Mouse (Mus musculus) left cerebral cortex, adult 18-20 months (tissue): ENCODE measurements around the gene Tex9. TPM values are rescaled to one million over a fixed set of nuclear protein-coding genes. Genes with fewer than 3 reads are reported as not detected.

Experiments used
- microRNA-seq, 2 experiments: library from miRNA; unstranded; fragments of <30 nt; microRNA quantifications; one replicate each; pipeline ENCODE4 v1.2.0; 2021
- total RNA-seq, 2 experiments: library from RNA; stranded (reverse); gene quantifications; 2 replicates each; pipeline ENCODE4 v1.2.3; 2021

Gene Tex9
- total RNA-seq, 2 experiments from 2014 or later = 10.2 to 14.3 TPM

Small RNAs within 50 kb of the gene (microRNA-seq; reads per million reads assigned to microRNA genes)
- 0 reads per million in 2 experiments for gene Gm28010

Other genes starting within 250 kb of the Tex9 start
- 10 to 100 TPM; 50.0 to 52.3 TPM for gene Zfp280d, start 217.4 kb downstream of the Tex9 start, total RNA-seq
- 1 to 10 TPM in 1 of 2 experiments, under 1 TPM in 1; 0.93 to 1.2 TPM for gene Mns1, start 54.2 kb downstream of the Tex9 start, total RNA-seq
- gene Rfx7, start 40.0 kb upstream of the Tex9 start, total RNA-seq = 10 to 100 TPM; 28.8 to 29.9 TPM
- 100 to 1,000 TPM; 289 to 298 TPM for gene Nedd4, start 170.1 kb upstream of the Tex9 start, total RNA-seq